Mouse (Mus musculus) spleen, postnatal 4 days (tissue): ENCODE measurements around the gene Acin1.
"Not testable (repeated sequence)": the region's sequence is repeated elsewhere in the genome, so short reads cannot be mapped to it uniquely, and the experiment has no call there.

Experiments used
- DNase-seq, 2 experiments: peaks; one replicate each; pipeline ENCODE4 v3.0.0; 2022; ENCODE audit warnings: low spot score in 2 of 2

The Acin1 gene

GRCm38 (mm10) chr14:54642224-54642944 is 44.3 kb downstream of the Acin1 start:
- peak in 1 of 2 experiments; percentile 67 for DNase-seq

- peak; percentile 85 to 96 for DNase-seq
These were observed 45.3 kb downstream of the Acin1 start, which contains the start of gene Cdh24 for GRCm38 (mm10) chr14:54641305-54641969. Cdh24 (minus strand) TSS chr14:54641364.

GRCm38 (mm10) chr14:54640946-54641304 is 45.8 kb downstream of the Acin1 start, which contains the start of gene Gm17606:
Gm17606 (plus strand) TSS chr14:54640952.
- DNase-seq, result no peak

GRCm38 (mm10) chr14:54640121-54640520 is 46.6 kb downstream of the Acin1 start:
- DNase-seq, result no peak

GRCm38 (mm10) chr14:54638210-54638609 is 48.5 kb downstream of the Acin1 start:
- DNase-seq, result no peak

- peak; percentile 54 to 86 for DNase-seq
These were observed 49.8 kb downstream of the Acin1 start for GRCm38 (mm10) chr14:54636954-54637353.

- no peak for DNase-seq
These were observed 52.5 kb downstream of the Acin1 start for GRCm38 (mm10) chr14:54634182-54634581.

GRCm38 (mm10) chr14:54632252-54632651 is 54.5 kb downstream of the Acin1 start:
- no peak for DNase-seq

- no peak for DNase-seq
These were observed 55.5 kb downstream of the Acin1 start for GRCm38 (mm10) chr14:54631240-54631599.

GRCm38 (mm10) chr14:54630583-54631239 is 56.0 kb downstream of the Acin1 start:
- DNase-seq, result no peak

GRCm38 (mm10) chr14:54629797-54630196 is 56.9 kb downstream of the Acin1 start:
- no peak for DNase-seq

GRCm38 (mm10) chr14:54628103-54628502 is 58.6 kb downstream of the Acin1 start:
- DNase-seq, result no peak

- no peak for DNase-seq
These were observed 61.8 kb downstream of the Acin1 start for GRCm38 (mm10) chr14:54624976-54625375.

- DNase-seq, result no peak
These were observed 63.4 kb downstream of the Acin1 start for GRCm38 (mm10) chr14:54623334-54623733.

GRCm38 (mm10) chr14:54621133-54621532 is 65.6 kb downstream of the Acin1 start, which contains the start of gene Psmb11:
Psmb11 (plus strand) TSS chr14:54621433.
- DNase-seq, result no peak

GRCm38 (mm10) chr14:54617897-54618365 is 68.8 kb downstream of the Acin1 start, which contains the start of gene Psmb5:
Psmb5 (minus strand) TSS chr14:54618022.
- peak; percentile 85 to 93 for DNase-seq

GRCm38 (mm10) chr14:54617152-54617896 is 69.4 kb downstream of the Acin1 start:
- DNase-seq, result no peak

- DNase-seq, result no peak
These were observed 70.4 kb downstream of the Acin1 start for GRCm38 (mm10) chr14:54616226-54616825.

GRCm38 (mm10) chr14:54614130-54614529 is 72.6 kb downstream of the Acin1 start:
- DNase-seq, result not testable (repeated sequence)

- DNase-seq, result no peak
These were observed 76.1 kb downstream of the Acin1 start for GRCm38 (mm10) chr14:54610648-54611047.

GRCm38 (mm10) chr14:54609962-54610361 is 76.8 kb downstream of the Acin1 start:
- DNase-seq, result no peak
